Mouse (Mus musculus) testis, adult 2 months (tissue): ENCODE results near the gene Creb5. TPM values are rescaled to one million over a fixed set of nuclear protein-coding genes. Genes with fewer than 3 reads are reported as not detected.

Experiments used
- H3K27ac ChIP-seq: fragments of 200-500 bp; 2 replicates; pipeline ENCODE4 v1.5.1; 2012; ENCODE audit warnings: low read depth, low read length; ENCODE audit not compliant: control insufficient read depth, insufficient read depth
- H3K27me3 ChIP-seq: fragments of 200-500 bp; 2 replicates; pipeline ENCODE4 v1.6.1; 2012; ENCODE audit warnings: mild to moderate bottlenecking, low read length, moderate library complexity; ENCODE audit not compliant: control insufficient read depth, insufficient read depth
- H3K36me3 ChIP-seq: fragments of 200-500 bp; 2 replicates; pipeline ENCODE4 v1.6.1; 2012; ENCODE audit warnings: mild to moderate bottlenecking, low read length; ENCODE audit not compliant: control insufficient read depth, insufficient read depth
- H3K4me1 ChIP-seq: fragments of 200-500 bp; 2 replicates; pipeline ENCODE4 v1.6.1; 2012; ENCODE audit warnings: low read length; ENCODE audit not compliant: control insufficient read depth, insufficient read depth
- H3K4me3 ChIP-seq: fragments of 200-500 bp; 2 replicates; pipeline ENCODE4 v1.5.1; 2012; ENCODE audit warnings: low read depth, mild to moderate bottlenecking, low read length, moderate library complexity, mixed read lengths; ENCODE audit not compliant: control insufficient read depth
- CTCF ChIP-seq: fragments of 200-500 bp; IDR thresholded peaks from 2 replicates; pipeline ENCODE4 v1.5.1; 2012; ENCODE audit warnings: low read depth, mild to moderate bottlenecking, inconsistent platforms, low read length, moderate library complexity; ENCODE audit not compliant: control insufficient read depth, insufficient read depth, insufficient replicate concordance
- POLR2A ChIP-seq: fragments of 200-500 bp; IDR thresholded peaks from 2 replicates; pipeline ENCODE4 v1.6.1; 2012; ENCODE audit warnings: low read depth, mild to moderate bottlenecking, inconsistent platforms, low read length, moderate library complexity; ENCODE audit not compliant: control insufficient read depth
- polyA plus RNA-seq: library from polyadenylated mRNA; depleted of rRNA; stranded (reverse); fragments of >200 nt; gene quantifications from 2 replicates; pipeline ENCODE4 v1.2.3, GENCODE M21; 2012

Gene Creb5
- polyA plus RNA-seq, 1 experiment: 0.26 TPM

- no peaks in the 10 kb centered on the region for H3K27me3 ChIP-seq
- no peak overlapping the region for H3K4me3 ChIP-seq
- no peaks in the 10 kb centered on the region; the same call in 1 of the 2 replicates for H3K4me1 ChIP-seq
- no peaks in the 10 kb centered on the region for H3K36me3 ChIP-seq
- no peak overlapping the region for H3K27ac ChIP-seq
- TF ChIP-seq CTCF: no peak
- no peak for TF ChIP-seq POLR2A
These were observed 227.8 kb downstream of the Creb5 start for GRCm38 (mm10) chr6:53514862-53515261.

DNA sequence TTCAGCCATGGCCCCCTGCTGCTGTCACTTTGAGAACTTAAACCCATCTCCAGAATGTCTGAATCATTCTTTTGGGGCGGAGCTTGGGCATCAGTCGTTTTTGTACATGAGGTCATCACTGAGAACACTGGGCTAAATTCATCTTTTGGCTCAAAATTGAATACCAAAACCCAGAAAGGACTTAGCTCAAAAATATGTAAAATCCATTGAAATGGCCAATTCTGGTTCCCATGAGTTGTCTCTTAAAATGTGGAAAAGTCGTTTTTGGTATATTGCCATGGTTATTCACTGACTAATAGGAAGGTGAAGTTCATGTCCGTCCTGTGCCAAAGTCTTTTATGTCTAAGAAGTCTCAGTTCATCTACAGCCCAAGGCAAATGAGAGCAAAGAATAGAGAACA lies 228.5 kb downstream of the Creb5 start:
- TF ChIP-seq CTCF (no peak), POLR2A (no peak)
- no peaks in the 10 kb centered on the region for H3K36me3 ChIP-seq
- H3K27me3 ChIP-seq: no peaks in the 10 kb centered on the region
- H3K4me1 ChIP-seq: no peaks in the 10 kb centered on the region; the same call in 1 of the 2 replicates
- no peak overlapping the region for H3K4me3 ChIP-seq
- no peak overlapping the region for H3K27ac ChIP-seq

DNA sequence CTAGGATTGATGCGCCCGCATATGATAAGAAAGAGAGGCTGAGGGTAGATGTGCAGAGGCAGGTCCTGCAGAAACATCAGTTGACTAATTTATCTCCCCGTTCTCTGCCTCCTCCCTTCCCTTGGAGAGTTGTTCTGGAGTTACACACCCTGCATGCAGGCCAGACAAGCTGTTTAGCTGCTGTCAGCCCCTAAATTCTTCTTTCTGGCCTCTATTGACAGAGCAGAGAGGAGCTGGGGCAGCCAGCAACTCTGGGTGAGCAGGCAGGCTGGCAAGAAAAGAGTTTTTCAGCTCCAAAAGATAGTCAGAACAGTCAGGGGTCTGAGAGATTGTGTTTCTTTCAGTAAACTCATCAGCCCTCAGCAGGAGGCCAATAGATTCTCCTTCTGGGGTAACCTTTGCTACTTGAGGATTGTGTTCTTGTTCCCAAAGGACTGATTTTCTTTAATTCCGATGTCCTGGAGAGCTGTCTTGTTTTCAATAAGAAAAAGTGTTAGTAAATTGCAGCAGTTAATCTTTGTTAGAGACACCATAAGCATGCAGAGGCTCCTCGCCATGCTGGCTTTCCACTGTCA lies 230.4 kb downstream of the Creb5 start:
- Histone ChIP-seq H3K4me1 (no peaks in the 10 kb centered on the region; the same call in 1 of the 2 replicates), H3K27ac (no peak overlapping the region), H3K36me3 (no peaks in the 10 kb centered on the region), H3K27me3 (no peaks in the 10 kb centered on the region), H3K4me3 (no peak overlapping the region)
- TF ChIP-seq POLR2A (no peak), CTCF (no peak)

- TF ChIP-seq POLR2A: no peak
- TF ChIP-seq CTCF: no peak
- no peaks in the 10 kb centered on the region for H3K4me1 ChIP-seq
These were observed 236.8 kb downstream of the Creb5 start for GRCm38 (mm10) chr6:53523743-53524497.

DNA sequence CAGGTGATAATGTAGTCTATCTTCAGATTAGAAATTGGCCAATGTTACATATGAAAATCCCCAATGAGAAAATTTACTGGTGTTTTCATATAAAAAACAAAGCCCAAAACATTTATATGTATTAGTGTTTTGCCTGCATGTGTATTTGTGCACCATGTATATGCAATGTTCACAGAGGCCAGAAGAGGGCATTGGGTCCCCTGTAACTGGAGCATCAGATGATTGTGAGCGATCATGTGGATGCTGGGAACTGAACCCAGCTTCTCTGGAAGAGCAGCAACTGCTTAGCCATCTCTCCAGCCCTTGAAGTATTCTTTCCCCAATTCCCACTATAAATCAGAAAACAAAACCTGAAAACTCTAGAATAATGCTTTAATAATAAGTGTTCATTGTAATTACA lies 239.4 kb downstream of the Creb5 start:
- TF ChIP-seq CTCF (no peak), POLR2A (no peak)
- Histone ChIP-seq H3K27ac (no peak overlapping the region), H3K27me3 (no peaks in the 10 kb centered on the region), H3K4me3 (no peak overlapping the region), H3K36me3 (no peaks in the 10 kb centered on the region), H3K4me1 (no peaks in the 10 kb centered on the region)

More at GRCm38 (mm10) chr6:53523743-53524497, 236.8 kb downstream of the Creb5 start:
- Histone ChIP-seq H3K36me3 (no peaks in the 10 kb centered on the region), H3K27ac (no peak overlapping the region), H3K4me3 (no peak overlapping the region), H3K27me3 (no peaks in the 10 kb centered on the region)

DNA sequence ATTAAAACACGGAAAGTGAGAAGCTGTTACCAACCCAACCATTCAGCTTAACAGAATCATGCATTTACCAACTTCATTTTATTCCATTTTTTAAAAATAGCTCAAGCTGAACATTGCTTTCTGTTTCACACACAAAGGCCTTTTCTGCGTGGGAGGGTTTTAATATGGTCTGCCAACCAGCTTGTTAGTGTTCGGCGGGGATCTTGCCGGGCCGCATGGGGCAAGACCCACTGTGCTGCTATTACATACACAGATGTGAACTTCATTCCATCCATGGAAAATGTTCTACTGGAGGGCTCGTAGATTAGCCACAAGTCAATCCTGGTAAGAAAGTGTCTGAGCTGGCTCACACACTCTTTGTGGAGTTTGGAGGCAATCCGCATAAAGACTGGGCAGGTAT lies 243.7 kb downstream of the Creb5 start:
- Histone ChIP-seq H3K36me3 (no peaks in the 10 kb centered on the region), H3K4me1 (no peaks in the 10 kb centered on the region), H3K27me3 (no peaks in the 10 kb centered on the region), H3K4me3 (no peak overlapping the region), H3K27ac (peak overlapping the region; percentile 13; the same call in 1 of the 2 replicates)
- no peak for TF ChIP-seq POLR2A
- TF ChIP-seq CTCF: no peak

GRCm38 (mm10) chr6:53531461-53531860 lies 244.4 kb downstream of the Creb5 start:
- Histone ChIP-seq H3K4me3 (no peak overlapping the region), H3K4me1 (no peaks in the 10 kb centered on the region), H3K27ac (no peak overlapping the region), H3K27me3 (no peaks in the 10 kb centered on the region), H3K36me3 (no peaks in the 10 kb centered on the region)
- TF ChIP-seq CTCF (no peak), POLR2A (no peak)

- no peak overlapping the region for H3K4me3 ChIP-seq
- H3K27me3 ChIP-seq: no peaks in the 10 kb centered on the region
- H3K27ac ChIP-seq: no peak overlapping the region
- H3K4me1 ChIP-seq: no peaks in the 10 kb centered on the region
- no peaks in the 10 kb centered on the region for H3K36me3 ChIP-seq
- no peak for TF ChIP-seq CTCF
- TF ChIP-seq POLR2A: no peak
These were observed 250.5 kb downstream of the Creb5 start for GRCm38 (mm10) chr6:53537530-53537929.
